Mouse (Mus musculus) neural tube, embryonic 10.5 days (tissue): ENCODE measurements around the gene Hp1bp3.

Experiments
- DNase-seq: peaks from one replicate; pipeline ENCODE4 v3.0.0-alpha.2; 2017; ENCODE audit warnings: low spot score; ENCODE audit errors: extremely low spot score

Gene Hp1bp3

DNA sequence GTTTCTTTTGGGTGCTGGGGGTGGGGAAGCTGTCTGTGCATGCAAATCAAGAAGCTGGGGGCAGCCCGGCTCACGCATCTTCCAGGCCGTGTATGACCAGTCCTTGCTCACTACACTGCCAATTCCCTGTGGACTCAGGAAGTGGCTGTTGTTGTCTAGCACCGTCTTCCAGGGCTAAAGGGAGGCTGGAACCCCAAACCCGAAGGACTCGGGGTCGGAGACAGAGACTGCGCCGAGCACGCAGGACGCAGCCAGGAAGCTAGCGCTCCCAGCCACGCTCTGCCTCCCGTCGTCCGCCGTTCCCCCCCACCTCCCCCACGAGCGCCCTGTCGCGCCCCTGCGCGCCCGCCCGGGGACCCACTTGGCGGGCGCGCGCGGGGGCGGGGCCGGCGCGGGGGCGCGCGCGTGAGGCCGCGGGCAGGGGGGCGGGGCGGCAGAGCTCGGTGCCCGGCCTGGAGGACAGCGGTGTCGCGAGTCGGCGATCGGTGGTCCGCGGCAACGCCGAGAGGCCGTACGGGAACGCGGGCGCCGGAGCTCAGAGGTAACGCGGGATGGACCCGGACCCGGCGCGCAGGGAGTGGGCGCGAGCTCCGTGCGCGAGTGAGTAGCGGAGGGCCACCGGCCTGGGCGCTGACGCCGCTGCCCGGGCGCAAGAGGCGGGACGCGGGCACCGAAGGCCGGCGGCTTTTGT lies at the start of gene Hp1bp3:
Gene Hp1bp3 (plus strand): TSS at position 97 of the 691 bp plus-strand sequence.
- DNase-seq = peak; percentile 88

DNA sequence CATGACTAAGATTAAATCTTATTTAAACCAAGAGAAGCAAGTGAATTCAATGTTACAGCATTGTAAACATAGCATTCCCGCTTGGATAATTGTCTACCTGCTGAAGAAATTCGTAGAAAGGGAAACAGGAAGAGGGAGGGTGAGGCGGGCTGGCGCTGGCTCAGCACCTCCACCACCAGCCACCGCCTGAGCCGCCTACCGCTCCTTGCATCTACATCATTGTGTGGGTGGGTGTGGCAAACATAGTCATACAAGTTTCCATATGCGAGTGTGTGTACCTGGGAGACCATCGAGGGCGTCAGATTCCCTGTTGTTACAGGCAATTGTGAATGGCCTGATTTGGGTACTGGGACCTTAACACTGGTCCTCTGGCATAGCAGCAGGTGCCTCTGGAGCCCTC lies 49.6 kb upstream of the Hp1bp3 start:
- DNase-seq = no peak

GRCm38 (mm10) chr4:138168162-138168561 lies 47.9 kb upstream of the Hp1bp3 start:
- DNase-seq = no peak

GRCm38 (mm10) chr4:138169420-138169819 lies 46.7 kb upstream of the Hp1bp3 start:
- no peak for DNase-seq

DNA sequence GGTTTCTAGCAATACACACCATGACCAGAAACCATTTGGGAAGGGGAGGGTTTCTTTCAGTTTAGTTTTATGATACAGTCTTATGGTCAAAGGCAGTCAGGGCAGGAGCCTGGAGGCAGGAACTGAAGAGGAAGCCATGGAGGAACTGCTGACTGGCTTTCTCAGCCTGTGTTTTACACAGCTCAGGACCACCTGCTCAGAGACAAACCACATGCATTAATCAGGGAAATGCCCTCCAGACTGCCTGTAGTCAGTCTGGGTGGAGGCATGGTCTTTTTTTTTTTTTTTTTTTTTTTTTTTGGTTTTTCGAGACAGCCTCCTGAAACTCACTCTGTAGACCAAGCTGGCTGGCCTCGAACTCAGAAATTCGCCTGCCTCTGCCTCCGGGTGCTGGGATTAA lies 43.4 kb upstream of the Hp1bp3 start:
- no peak for DNase-seq

- DNase-seq = no peak
Observed at GRCm38 (mm10) chr4:138179391-138179790, 36.7 kb upstream of the Hp1bp3 start.

DNA sequence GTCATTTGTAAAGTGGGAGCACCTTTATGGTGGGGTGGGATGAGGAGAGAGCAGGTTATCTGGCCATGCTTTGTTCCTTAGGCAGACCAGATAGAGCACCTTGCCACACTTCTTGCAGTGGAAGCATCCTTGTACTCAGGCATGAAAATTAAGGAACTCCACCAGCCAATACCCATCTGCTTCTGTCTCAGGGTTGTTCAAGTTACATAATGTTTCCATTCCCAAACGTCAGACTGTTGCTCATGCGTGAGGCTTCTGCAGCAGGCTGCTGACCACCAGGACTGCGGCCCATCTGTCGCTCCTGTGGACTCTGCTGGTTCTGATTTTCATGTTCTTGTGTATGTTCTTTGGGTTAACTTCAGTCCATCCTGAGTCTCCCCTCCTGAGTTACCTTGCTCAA lies 35.4 kb upstream of the Hp1bp3 start:
- DNase-seq = no peak

GRCm38 (mm10) chr4:138184056-138184455 lies 32.0 kb upstream of the Hp1bp3 start:
- DNase-seq = no peak

DNA sequence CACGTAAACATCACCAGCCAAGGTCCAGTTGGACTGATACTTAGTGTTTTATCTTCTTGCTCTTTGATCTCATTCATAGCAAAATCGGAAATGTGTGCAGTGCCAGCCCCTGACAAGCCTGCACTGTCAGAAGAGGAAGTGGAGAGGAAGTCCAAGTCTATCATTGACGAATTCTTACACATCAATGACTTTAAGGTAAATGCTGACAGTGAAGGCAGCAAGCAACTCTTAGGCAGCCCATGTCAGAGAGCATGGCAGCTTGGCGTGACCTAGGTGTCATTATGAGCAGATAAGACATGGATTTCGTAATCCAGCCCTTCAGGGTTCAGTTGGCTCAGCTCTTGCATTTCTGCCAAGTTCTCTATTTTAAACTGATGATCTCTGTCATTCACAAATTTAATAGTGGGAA lies 31.5 kb upstream of the Hp1bp3 start:
- no peak for DNase-seq

- no peak for DNase-seq
Observed at GRCm38 (mm10) chr4:138185961-138186360, 30.1 kb upstream of the Hp1bp3 start.

DNA sequence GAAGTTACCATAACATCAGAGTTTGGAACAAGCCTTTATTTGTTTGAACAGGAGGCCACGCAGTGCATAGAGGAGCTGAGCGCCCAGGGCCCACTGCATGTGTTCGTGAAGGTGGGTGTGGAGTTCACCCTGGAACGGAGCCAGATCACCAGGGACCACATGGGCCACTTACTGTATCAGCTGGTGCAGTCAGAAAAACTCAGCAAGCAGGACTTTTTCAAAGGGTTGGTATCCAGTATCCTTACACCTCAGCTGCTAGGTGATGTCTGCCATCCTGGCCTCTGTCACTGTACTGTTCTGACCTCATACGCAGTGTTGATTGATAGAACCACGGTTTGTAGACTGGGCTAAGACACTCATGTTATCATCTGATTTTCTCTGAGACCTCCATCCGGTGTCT lies 28.1 kb upstream of the Hp1bp3 start:
- DNase-seq = no peak

DNA sequence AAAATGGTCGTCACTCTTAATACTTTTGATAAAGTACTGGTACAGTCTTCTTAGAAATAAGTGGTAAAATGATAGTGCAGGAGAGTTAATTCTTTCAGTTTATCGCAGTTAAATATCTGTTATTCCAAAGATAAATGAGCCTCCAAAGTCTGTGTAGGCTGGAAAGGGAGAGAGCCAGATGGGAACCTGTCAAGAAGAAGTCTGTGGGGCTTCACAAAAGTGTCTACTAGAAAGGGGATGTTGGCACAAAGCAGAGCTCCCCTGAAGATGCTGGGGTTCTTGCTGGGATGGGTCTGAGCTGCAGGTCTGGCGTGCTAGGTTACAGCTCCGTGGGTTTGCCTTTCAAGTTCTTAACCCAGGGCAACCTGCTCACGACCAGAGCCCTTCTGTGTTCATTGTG lies 23.5 kb upstream of the Hp1bp3 start:
- no peak for DNase-seq

DNA sequence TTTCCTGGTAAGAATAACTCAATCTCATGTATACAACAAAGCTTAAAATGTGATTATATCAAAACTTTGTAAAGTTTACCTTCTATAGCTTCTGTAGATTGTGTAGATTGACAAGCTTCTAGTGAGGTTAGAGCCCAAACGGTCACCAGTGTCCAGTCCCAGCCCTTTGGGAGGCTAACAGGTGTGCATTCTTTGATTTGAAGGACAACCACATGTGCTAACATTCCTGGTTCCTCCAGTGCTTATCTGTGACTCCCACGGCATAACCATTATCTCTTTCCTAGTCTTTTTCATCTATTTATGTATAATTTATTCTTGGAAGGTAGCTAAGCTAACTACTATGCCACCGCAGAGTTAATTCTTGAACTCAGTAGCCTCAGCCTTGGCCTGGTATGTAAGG lies 15.3 kb upstream of the Hp1bp3 start:
- DNase-seq = no peak

DNA sequence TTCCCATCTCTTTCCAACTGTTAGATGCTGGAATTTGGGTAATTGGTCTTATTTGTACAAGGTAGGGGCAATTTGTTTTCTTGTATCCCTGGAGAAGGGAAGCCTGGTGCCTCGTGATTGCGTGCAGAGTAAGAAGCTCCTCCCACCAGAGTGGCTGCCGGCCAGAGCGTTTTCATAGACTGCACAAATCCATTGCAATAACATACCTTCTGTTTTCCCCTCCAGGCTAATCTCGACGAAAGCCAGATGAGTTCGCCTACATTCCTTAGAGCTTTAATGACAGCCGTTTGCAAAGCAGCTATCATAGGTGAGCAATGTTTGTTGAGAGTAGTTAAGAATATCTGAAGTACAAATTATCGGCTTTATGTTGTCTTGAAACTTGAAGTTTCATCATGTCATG lies 14.4 kb upstream of the Hp1bp3 start:
- DNase-seq = no peak

GRCm38 (mm10) chr4:138210116-138210515 lies 6.0 kb upstream of the Hp1bp3 start:
- no peak for DNase-seq

DNA sequence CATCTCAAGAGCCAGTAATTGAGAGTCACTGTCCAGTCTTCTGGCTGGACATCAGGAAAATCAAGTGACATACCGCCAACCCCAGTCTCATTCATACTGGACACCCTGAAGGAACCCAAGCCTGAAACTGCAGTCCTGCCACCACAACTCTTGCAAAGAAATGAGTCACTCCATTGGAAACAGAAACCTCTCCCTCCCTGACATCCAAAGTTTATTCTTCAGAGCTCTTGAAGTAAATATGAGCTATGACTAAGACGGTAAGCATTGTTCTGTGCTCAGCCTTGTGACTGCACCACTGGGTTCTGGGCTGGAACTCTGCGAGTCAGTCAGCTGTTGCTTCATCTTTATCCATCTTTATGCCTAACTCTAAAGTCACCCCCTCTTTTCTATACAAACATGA lies 2.2 kb upstream of the Hp1bp3 start:
- no peak for DNase-seq

DNA sequence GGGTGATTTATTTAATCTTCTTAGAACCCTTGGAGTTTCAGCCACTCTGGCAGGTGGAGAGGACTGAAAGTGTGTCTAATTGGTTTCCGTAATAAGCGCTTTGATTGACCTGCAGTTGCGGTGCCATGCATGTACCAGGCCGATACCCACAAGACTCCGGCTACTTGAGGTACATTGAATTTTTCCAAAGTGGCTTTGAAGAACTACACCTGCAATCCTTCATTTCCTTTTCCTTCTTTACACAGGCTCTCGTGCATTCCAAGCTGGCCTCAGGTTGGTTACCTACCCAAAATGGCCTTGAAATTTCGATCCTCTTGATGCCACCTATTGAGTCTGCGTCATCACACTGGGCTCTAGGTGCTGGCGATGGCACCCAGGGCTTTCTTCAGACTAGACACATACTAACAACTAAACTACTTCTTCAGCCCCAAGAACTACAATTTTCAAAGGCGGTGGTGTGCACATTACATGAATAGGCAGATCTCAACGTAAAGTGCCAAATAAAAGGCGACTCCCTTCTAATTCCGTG lies 361 bp upstream of the Hp1bp3 start:
- no peak for DNase-seq

DNA sequence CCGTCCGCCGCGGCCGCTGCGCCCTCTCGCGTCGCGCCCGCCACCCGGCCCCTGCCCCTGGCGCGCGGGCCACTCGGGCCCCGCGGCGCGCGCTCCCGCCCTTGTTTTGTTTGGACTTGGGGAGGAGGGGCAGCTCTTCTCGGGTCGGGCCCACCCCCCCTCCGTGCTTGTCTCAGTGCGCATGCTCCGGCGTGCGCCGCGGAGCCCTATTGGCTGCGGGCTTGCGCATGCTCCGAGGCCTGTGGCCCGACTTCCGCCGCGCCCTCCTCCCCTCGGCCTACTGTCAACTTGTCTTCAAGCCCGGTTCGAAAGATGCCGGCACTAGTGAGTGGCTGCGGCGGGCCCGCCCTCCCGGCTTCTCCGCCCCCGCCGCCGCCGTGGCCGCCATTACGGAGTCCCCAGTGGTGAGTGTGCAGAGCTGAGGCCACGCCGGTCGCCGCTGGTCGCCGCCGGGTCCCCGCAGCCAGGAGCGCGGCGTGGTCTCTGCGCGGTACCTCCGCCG lies 846 bp downstream of the Hp1bp3 start:
- DNase-seq = peak; percentile 99

DNA sequence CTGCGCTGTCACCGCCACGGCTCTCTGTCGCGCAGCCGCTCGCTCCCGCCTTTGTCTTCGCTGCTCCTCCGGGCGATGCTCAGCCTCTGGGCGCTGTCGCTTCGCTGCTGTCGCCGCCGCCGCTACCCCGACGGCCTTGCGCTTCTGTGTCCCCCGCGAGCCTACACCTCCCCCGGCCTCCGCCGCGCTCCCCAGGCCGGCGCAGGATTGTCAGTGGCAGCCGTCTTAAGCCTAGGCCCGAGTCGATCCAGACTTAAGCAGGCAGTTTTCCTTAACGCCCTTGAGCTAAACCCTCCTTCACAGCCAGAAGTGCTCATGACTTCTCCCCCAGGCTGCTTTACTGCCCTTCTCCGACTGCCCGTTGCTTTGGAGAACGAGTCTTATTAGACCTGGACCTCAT lies 1.3 kb downstream of the Hp1bp3 start:
- DNase-seq = no peak

GRCm38 (mm10) chr4:138217951-138218685 lies 2.0 kb downstream of the Hp1bp3 start:
- DNase-seq = no peak

- DNase-seq = no peak
Observed at GRCm38 (mm10) chr4:138219331-138219730, 3.2 kb downstream of the Hp1bp3 start.

DNA sequence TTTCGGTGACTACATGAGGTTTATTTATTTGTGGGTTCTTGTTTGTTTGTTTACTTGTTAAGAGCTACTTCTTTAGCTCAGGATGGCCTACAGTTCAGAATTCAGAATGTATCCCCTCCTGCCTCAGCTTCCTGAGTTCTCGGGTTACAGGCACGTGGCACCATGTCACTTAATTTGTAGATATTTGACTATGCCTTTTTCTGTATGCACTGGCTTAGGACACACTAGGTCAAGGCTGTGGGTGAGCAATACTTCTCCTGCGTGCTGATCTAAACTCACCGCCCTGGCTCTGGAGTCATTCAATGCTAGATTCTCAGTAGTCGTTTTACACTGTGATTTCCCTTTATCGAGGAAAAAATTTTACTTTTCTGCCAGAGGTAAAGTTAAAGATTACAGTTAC lies 4.7 kb downstream of the Hp1bp3 start:
- DNase-seq = no peak

- no peak for DNase-seq
Observed at GRCm38 (mm10) chr4:138221406-138221805, 5.3 kb downstream of the Hp1bp3 start.
